Mouse (Mus musculus) ovary, postnatal 14 days (tissue): ENCODE measurements at regions not wholly inside any gene's neighbourhood (a gene's known extent, or its start where the extent isn't known, plus 50 kb on each side); places are given as distances from the start of the nearest gene placed in this dataset.

Experiments used
- DNase-seq: peaks from one replicate; pipeline ENCODE4 v3.0.0; 2022; ENCODE audit warnings: low spot score

DNA sequence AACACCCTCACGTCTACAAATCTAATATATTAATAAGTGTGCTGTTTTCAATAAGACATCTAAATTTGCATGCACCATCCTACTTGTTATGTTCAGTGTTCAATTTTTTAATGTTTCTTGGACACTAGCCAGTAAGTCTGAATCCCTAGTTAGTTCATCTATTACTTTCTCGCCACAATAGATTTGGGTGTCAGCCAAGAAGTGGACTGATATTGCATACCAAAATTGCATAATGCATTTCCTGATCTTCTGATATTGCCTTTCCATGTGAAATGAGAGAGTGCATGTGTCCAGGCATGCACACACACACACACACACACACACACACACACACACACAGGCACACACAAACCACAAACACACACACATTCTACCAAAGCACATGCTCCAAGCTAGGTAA lies 874.9 kb downstream of the 5730522E02Rik start:
- DNase-seq: no peak

DNA sequence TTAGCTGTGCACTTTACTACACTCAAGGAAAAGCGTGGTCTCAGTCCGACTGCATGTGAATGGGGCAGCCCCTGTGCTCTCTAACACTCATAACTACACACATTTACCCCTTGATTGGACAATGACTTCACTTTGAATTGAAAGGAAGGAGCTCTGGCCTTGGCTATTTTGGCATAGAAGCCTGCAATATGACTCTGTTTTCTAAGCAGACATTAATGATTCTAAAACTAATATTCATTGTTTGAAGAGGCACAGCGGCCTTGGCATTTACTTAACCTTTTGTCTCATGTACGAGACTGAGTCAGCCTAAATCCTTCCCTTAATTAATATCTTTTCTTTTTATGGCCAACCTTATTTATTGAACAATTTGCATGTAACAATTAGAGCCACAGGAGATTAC lies 879.9 kb downstream of the 5730522E02Rik start:
- no peak for DNase-seq

DNA sequence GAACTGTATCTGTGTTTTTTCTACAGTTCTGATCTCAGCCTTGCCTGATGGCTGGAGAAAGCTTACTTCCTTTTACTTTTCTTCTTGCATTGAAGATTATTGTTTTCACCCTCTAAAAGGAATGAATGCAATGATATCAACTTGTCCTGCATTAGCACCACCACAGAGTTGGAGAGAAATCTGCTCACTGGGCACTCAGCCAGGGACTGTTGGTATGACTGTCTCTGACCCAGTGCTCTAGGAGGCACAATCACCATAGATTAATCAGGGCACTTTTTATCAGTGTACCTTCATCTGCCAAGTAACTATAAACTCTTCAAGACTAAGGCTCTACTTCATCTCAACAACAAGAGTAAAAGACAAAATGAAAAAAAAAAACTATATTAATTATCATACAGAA lies 888.1 kb downstream of the 5730522E02Rik start:
- no peak for DNase-seq

DNA sequence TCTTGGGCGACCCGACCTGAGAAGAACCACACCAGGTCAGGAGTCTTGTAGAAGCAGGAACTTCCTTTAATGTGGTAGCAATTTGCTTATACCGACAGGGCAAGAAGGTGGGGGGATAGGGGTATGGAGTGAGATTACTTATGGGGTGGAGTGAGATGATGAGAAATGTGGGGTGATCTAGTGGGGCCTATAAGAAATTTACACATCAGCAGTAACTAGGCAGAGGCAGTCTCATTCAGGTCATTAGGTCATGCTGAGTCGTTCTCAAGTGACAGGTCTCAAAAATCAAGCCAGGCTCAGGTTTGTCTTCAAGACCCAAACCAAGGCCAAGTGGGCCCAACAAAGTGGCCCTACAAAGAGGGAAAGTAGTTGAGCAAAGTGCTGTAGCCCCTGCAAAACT lies 889.1 kb downstream of the 5730522E02Rik start:
- DNase-seq: no peak

DNA sequence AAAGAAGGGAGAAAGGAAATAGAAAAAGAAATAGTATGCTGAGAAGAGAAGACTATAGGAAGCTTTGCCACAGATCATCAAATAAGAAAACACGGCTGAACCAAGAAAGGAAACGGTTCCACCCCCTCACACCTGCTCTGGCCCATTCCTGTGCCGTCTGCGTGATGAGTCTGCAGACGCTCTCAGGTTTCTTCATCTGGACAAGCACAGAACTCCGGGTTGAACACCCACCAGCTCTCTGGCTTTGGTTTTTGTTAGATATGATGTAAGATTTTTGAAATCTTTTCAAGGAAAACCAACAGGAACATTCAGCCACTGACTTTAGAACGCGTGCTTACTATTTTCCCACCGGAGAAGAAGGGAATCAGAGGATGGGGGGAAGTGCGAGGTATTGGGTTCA lies 895.9 kb downstream of the 5730522E02Rik start:
- no peak for DNase-seq

DNA sequence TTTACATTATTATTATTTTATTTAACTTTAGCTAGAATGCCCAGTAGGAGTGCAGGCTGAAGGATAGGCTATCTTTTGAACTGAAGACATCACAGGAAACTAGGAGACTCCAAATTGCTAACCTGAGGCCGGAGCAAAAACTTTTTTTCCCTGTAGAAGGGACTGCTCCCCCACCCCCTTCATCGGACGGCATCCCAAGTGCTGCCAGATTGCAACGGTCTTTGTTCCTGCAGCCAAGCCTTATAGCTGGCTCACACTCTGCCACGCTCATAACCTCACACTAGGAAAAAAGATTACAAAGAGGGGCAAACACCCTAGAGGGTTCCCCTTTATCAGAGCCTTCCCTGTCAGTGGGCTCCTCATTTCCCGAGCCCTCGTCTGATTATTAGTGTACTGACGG lies 896.7 kb downstream of the 5730522E02Rik start:
- no peak for DNase-seq

DNA sequence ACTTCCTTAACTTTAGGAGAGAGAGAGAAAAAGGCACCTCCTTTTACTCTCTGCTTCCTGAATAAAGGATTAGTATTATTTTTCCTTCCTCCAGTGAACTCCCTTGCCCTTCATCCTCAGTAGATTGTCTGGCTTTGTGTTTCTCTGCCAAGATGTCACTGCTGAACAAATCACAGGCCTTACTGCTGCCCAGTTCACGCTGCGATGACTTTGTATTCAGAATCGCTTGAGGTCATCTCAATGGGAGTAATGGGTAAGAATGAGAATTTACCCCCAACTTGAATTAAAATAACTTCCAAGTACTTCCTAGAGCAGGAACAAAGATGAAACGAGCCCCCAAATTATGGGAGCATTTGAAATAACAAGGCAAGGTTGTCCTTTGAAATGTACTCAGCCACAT lies 897.3 kb downstream of the 5730522E02Rik start:
- no peak for DNase-seq

DNA sequence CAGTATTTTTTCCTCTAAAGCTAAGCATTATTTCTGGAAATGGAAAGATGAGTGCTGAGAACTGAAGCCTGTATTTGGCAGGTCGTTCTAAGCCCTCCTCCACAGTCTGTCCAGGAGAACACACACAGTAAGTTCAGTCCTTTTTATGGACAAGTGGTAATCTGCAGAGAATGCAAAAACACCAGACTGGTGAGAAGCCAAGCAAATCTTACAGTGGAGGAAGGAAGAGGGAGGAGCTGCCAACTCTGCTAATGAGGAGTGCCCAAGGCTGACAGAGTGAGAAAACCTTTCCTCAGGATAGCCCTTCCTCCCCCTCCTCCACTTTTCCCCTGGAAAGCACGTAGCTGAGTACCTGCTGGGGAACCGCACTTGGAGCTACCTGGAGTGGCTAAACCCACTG lies 899.8 kb downstream of the 5730522E02Rik start:
- DNase-seq: no peak

DNA sequence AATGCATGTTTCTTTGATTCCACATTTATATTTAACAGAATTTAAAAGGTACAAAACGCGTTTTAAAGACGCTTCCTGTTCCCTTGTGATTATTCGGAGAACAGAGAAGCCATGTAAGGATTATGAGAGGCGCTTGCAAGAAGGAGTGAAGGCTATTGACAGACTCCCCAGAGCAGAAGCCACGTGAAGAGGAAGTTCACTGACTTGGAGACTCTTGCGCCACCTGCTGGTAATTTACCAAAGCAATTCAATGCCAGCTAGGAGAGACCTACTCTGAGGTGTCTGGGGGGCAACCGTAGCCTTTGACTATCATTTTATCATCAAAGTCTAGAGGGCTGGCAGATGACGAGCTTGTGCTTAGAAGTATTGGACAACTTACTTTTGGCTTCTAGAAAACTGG lies 909.4 kb downstream of the 5730522E02Rik start:
- DNase-seq: peak; percentile 62

DNA sequence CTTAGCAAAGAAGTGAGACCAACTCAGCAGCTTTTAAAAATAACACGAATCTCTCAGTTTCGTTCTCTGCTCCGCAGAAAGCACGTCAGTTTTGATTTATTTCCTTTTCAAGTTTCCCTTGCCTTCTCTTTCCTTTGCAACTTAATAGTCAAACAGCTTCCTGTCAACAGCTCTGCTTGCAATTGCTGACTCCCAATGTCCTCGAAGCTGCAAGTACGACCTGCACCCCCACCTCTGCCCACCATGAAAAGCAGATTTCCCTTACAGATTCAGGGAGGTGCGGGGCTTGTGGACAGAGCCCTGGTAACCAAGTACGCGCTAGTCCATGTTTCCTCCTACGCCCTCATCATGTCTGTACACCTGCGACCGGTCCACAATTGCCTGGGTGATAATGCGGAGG lies 922.2 kb downstream of the 5730522E02Rik start:
- no peak for DNase-seq

DNA sequence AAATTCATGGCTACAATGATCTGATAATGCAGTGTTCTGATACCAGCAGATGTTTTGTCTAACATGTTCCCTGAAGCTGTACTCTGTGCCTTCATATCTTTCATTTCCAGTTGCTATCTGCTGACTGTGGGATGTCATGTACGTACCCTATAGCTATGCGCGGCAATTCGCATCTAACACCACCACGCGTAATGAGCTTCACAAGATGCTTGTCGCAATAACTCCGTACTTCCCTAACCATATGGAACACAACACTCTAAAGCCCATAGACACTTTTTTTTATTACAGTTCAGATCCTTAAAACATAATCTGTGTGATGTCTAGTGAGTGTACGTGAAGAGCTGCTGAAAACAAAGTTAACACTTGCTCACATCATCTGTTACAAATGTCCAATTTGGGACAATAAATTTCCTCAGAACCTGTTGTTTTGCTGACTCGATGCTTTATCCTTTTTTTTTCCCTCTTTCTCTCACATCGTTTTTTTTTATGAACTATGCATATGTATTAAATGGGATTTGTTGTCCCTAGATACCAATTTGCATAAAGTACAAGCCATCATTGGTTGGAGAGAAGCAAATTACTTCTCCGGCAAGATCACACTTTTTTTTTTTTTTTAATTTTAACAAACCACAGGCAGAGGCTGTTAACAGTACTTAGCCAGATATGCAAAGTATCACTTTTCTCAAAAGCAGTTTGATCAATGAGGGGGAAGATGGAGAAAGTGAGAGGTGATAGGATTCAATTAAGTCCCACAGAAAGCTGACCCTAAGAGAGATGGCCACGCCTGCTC lies 922.9 kb downstream of the 5730522E02Rik start:
- DNase-seq: no peak

DNA sequence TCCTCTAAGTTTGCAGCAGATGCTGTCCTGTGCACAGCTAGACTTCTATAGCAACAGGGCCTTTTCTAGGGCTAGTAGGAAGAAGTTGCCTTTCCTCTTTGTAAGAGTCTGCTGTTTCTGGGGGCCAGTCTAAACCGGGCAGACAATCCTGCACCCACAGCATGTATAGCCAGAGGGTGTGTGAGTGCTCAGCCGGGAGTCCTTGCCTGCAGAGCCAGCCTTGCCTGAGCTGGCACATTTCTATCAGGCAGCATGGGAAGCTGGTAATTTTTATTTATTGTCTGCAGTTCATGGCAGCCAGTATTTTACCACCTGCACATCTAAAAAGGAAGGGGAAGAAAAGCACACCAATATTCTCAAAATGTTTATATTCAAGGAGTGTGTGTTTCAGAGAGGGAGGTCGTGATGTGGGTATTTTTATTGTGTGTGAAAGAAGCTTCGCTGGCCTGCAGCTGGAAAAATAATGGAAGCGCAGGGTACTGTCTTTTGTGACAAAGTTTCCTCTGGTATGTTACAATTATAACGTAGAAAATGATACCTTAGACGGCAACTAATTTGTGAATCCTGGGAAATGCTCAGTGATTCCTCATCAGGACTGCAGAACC lies 940.5 kb downstream of the 5730522E02Rik start:
- no peak for DNase-seq

DNA sequence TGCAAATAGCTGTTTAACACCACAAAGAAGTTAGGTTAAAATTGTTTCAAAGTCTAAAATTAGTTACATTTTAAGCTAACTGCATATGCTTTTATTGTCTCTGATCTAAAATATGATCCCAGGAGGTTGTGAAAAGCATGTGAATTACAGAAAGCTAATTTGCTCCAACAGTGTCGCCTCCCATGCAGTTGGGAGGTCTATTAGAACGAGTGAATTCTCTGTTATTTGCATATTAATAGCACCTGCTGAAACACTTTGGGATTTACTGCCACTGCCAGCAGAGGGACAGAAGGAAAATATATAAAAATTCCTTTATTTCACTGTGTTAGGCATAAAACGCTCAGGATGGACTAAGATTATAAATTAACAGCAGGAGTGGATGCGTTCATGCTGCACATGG lies 947.7 kb downstream of the 5730522E02Rik start:
- DNase-seq: no peak

DNA sequence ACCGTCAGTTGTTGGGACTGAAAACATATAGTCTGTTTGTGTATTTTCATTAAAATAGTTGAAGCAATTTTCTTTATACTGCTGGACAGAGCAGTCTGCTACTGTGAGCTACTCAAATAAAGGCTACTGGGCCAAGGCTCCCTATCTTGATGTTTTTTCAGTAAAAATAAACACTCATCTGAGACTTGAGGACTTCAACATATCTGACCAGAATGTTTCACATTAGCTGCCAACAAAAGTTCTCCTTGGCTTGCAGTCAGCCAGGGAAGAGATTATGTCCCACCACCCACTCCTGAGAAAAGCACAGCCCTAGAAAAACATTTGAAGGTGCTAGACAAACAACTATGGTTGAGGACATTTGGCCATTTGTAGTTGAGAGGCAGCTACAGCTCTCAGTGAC lies 950.9 kb downstream of the 5730522E02Rik start:
- no peak for DNase-seq

DNA sequence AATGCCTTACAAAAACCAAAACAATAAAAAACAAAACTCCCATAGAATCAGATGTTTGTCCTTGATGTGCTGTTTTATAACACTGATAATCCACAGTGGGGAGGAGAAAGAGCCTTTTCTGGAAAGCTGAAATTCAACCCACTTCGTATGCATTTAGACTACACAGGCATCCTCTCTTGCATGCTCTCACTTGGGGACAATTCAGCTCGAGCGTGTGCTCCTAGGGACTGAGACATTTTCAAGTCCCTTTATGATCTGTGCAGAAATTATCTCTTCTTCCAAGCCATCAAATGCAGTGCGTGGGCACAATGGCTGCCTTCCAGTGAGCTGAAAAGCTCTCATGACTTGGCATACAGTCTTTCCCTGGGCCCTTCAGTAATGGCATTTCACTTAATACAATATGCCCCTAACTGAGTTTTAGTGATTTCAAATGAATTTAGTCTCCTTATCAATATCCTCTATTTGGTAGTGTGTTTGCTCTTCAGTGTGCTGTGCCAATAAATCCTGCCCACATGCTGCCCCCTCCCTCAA lies 977.1 kb downstream of the 5730522E02Rik start:
- DNase-seq: no peak
